Mouse (Mus musculus): ENCODE data around the gene Dram1. TPM values are rescaled to one million over a fixed set of nuclear protein-coding genes. Genes with fewer than 3 reads are reported as not detected.

Dram1 gene
- polyA plus RNA-seq, 1 experiment from 2014 or later: 0.62 TPM

DNA sequence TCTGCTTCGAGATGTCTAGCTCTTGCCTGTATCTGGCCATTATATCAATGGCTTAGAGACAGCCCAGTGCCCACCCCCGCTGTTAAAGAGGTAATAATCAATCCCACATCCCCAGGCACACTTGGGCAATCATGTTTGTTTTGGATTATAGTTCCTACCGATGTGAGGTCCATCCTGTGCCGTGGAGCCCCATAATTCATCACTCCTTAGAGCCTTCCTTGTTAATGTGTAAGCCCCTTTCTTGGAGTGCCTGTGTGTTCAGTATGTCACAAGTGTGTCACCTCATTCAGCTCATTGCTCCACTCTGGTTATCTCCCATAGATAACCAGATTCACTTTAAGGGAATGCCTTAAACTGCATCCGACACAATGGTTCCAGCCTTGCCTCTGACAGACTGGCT, 24.3 kb downstream of the Dram1 start:
- Histone ChIP-seq H3K27ac (replicated peaks; ENCODE audit: low read depth, low read length) (no peak overlapping the region), H3K9me3 (replicated peaks; ENCODE audit: control insufficient read depth, low read length) (no peaks in the 10 kb centered on the region), H3K4me1 (ENCODE audit: control insufficient read depth, insufficient read depth, low read length) (no peaks in the 10 kb centered on the region), H3K4me2 (ENCODE audit: low read depth, low read length) (no peak overlapping the region), H3K4me3 (ENCODE audit: low read depth, low read length) (no peak overlapping the region), H3K27me3 (ENCODE audit: control insufficient read depth, insufficient read depth, low read length) (peaks cover 5% of the 10 kb centered on the region; the same call in 1 of the 2 replicates), H3K36me3 (replicated peaks; ENCODE audit: control insufficient read depth, insufficient read depth, low read depth, low read length) (no peaks in the 10 kb centered on the region), H3K9ac (replicated peaks; ENCODE audit: low read length) (no peak overlapping the region)
- DNase-seq (ENCODE audit: low spot score) (no peak), ATAC-seq (replicated peaks; ENCODE audit: insufficient number of reproducible peaks, low FRiP score, low TSS enrichment, low read depth) (no peak)
- 86% methylated on average over 5 of the region's 5 CpGs for WGBS

- no peaks in the 10 kb centered on the region for H3K4me1 ChIP-seq (ENCODE audit: control insufficient read depth, insufficient read depth, low read length)
- ATAC-seq (replicated peaks; ENCODE audit: insufficient number of reproducible peaks, low FRiP score, low TSS enrichment, low read depth) (no peak), DNase-seq (ENCODE audit: low spot score) (no peak)
- H3K36me3 ChIP-seq (replicated peaks; ENCODE audit: control insufficient read depth, insufficient read depth, low read depth, low read length): no peaks in the 10 kb centered on the region
- no peaks in the 10 kb centered on the region for H3K9me3 ChIP-seq (replicated peaks; ENCODE audit: control insufficient read depth, low read length)
- peaks cover 2% of the 10 kb centered on the region; the same call in 1 of the 2 replicates for H3K27me3 ChIP-seq (ENCODE audit: control insufficient read depth, insufficient read depth, low read length)
- 93% methylated on average over 2 of the region's 2 CpGs for WGBS
- H3K4me3 ChIP-seq (ENCODE audit: low read depth, low read length): no peak overlapping the region
- H3K27ac ChIP-seq (replicated peaks; ENCODE audit: low read depth, low read length): no peak overlapping the region
- no peak overlapping the region for H3K4me2 ChIP-seq (ENCODE audit: low read depth, low read length)
- H3K9ac ChIP-seq (replicated peaks; ENCODE audit: low read length): no peak overlapping the region
Measured at GRCm38 (mm10) chr10:88352549-88352948, 26.3 kb downstream of the Dram1 start.

GRCm38 (mm10) chr10:88351411-88352103, 27.3 kb downstream of the Dram1 start:
- Histone ChIP-seq H3K27ac (replicated peaks; ENCODE audit: low read depth, low read length) (no peak overlapping the region), H3K27me3 (ENCODE audit: control insufficient read depth, insufficient read depth, low read length) (no peaks in the 10 kb centered on the region), H3K9me3 (replicated peaks; ENCODE audit: control insufficient read depth, low read length) (no peaks in the 10 kb centered on the region), H3K36me3 (replicated peaks; ENCODE audit: control insufficient read depth, insufficient read depth, low read depth, low read length) (no peaks in the 10 kb centered on the region), H3K4me3 (ENCODE audit: low read depth, low read length) (no peak overlapping the region), H3K4me2 (ENCODE audit: low read depth, low read length) (no peak overlapping the region), H3K4me1 (ENCODE audit: control insufficient read depth, insufficient read depth, low read length) (no peaks in the 10 kb centered on the region), H3K9ac (replicated peaks; ENCODE audit: low read length) (no peak overlapping the region)
- 65% methylated on average over 5 of the region's 5 CpGs for WGBS
- ATAC-seq (replicated peaks; ENCODE audit: insufficient number of reproducible peaks, low FRiP score, low TSS enrichment, low read depth) (no peak), DNase-seq (ENCODE audit: low spot score) (no peak)

DNA sequence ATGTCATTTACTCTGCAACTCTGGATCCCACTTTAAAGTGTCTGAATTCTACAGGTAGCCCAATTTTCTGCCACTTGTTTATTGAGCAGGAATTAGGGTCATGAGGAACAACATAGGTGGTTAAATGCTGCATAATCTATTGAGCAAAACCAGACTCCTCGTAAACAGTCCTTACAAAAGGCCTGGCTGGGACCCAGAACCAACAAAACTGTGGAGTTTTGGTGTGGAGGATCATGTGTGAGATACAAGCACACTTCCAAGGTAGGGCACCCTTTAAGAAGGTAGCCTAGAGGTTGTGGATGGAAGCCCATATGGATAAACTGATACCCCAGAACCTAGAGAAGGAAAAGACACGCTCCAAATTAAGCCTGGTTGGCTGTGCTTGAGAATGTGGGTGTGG, 28.2 kb downstream of the Dram1 start:
- WGBS: 73% methylated on average over 2 of the region's 2 CpGs
- Histone ChIP-seq H3K9ac (replicated peaks; ENCODE audit: low read length) (no peak overlapping the region), H3K4me1 (ENCODE audit: control insufficient read depth, insufficient read depth, low read length) (no peaks in the 10 kb centered on the region), H3K4me2 (ENCODE audit: low read depth, low read length) (no peak overlapping the region), H3K27ac (replicated peaks; ENCODE audit: low read depth, low read length) (no peak overlapping the region), H3K27me3 (ENCODE audit: control insufficient read depth, insufficient read depth, low read length) (no peaks in the 10 kb centered on the region), H3K36me3 (replicated peaks; ENCODE audit: control insufficient read depth, insufficient read depth, low read depth, low read length) (no peaks in the 10 kb centered on the region), H3K4me3 (ENCODE audit: low read depth, low read length) (no peak overlapping the region), H3K9me3 (replicated peaks; ENCODE audit: control insufficient read depth, low read length) (no peaks in the 10 kb centered on the region)
- no peak for DNase-seq (ENCODE audit: low spot score)
- ATAC-seq (replicated peaks; ENCODE audit: insufficient number of reproducible peaks, low FRiP score, low TSS enrichment, low read depth): no peak

GRCm38 (mm10) chr10:88349800-88350199, 29.1 kb downstream of the Dram1 start:
- Histone ChIP-seq H3K9me3 (replicated peaks; ENCODE audit: control insufficient read depth, low read length) (no peaks in the 10 kb centered on the region), H3K27ac (replicated peaks; ENCODE audit: low read depth, low read length) (no peak overlapping the region), H3K4me2 (ENCODE audit: low read depth, low read length) (no peak overlapping the region), H3K4me1 (ENCODE audit: control insufficient read depth, insufficient read depth, low read length) (no peaks in the 10 kb centered on the region), H3K36me3 (replicated peaks; ENCODE audit: control insufficient read depth, insufficient read depth, low read depth, low read length) (no peaks in the 10 kb centered on the region), H3K27me3 (ENCODE audit: control insufficient read depth, insufficient read depth, low read length) (no peaks in the 10 kb centered on the region), H3K9ac (replicated peaks; ENCODE audit: low read length) (no peak overlapping the region), H3K4me3 (ENCODE audit: low read depth, low read length) (no peak overlapping the region)
- 18% methylated on average over 8 of the region's 8 CpGs for WGBS
- no peak for DNase-seq (ENCODE audit: low spot score)
- no peak for ATAC-seq (replicated peaks; ENCODE audit: insufficient number of reproducible peaks, low FRiP score, low TSS enrichment, low read depth)

DNA sequence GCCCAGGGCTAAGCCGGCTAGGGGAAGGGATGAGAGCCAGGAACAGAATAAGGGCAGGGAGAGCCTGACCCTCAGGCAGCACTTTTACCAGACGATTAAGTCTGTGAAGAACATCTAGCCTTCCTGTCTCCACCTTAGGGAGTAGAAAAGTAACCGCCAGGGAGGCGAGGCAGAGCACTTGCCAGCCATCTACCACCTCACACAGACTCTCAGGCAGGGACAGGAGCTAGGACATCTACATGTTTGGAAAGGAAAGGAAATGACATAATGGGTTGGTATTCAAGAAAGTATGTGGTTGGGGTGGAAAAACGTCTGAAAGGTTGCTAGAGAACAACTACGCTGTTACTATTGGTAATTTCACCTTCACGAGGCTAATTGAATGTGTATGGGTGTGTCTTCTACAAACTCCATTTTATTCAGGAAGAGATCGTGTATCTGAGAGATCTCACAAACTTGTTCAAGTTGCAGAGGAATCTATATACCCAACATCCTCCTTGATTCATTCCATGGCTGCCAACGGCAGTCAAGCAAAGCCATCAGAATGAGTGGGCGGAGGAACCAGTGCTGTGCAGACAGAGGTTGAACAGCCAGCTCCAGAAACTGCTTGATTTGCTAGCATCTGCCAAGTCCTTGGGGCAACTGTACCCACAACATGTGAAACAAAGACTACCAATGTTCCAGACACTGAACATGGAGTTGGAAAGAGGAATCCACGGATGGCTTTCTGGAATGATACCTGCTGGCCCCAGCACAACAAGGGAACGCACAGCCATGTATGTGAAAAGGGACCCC, 32.2 kb downstream of the Dram1 start:
- H3K27me3 ChIP-seq (ENCODE audit: control insufficient read depth, insufficient read depth, low read length): no peaks in the 10 kb centered on the region
- 76% methylated on average over 12 of the region's 12 CpGs for WGBS
- ATAC-seq (replicated peaks; ENCODE audit: insufficient number of reproducible peaks, low FRiP score, low TSS enrichment, low read depth) (no peak), DNase-seq (ENCODE audit: low spot score) (no peak)
- H3K9me3 ChIP-seq (replicated peaks; ENCODE audit: control insufficient read depth, low read length): no peaks in the 10 kb centered on the region
- H3K36me3 ChIP-seq (replicated peaks; ENCODE audit: control insufficient read depth, insufficient read depth, low read depth, low read length): no peaks in the 10 kb centered on the region
- no peak overlapping the region for H3K27ac ChIP-seq (replicated peaks; ENCODE audit: low read depth, low read length)
- H3K4me2 ChIP-seq (ENCODE audit: low read depth, low read length): no peak overlapping the region
- H3K4me1 ChIP-seq (ENCODE audit: control insufficient read depth, insufficient read depth, low read length): no peaks in the 10 kb centered on the region
- no peak overlapping the region for H3K4me3 ChIP-seq (ENCODE audit: low read depth, low read length)
- no peak overlapping the region for H3K9ac ChIP-seq (replicated peaks; ENCODE audit: low read length)

- WGBS: 69% methylated on average over 11 of the region's 11 CpGs
Measured at GRCm38 (mm10) chr10:88345899-88346401, 32.9 kb downstream of the Dram1 start.

DNA sequence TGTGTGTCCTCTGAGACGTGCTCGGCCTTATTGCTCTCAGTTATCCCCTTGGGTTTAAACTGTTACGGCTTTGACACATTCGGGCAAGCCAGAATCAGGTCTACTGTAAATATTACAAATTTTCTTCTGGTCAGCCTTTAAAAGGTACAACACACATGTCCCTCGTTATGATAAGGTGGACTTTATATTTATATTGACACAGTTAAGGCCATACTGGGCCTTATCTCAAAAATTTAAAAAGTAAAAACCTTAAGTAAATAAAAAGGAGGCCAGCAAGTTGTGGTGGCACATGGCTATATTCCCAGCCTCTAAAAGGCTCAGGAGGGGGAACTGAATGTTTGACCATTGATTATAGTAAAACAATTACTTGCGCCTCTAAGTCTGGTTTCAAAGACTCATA, 37.5 kb downstream of the Dram1 start:
- Histone ChIP-seq H3K4me1 (ENCODE audit: control insufficient read depth, insufficient read depth, low read length) (no peaks in the 10 kb centered on the region), H3K9me3 (replicated peaks; ENCODE audit: control insufficient read depth, low read length) (no peaks in the 10 kb centered on the region), H3K4me3 (ENCODE audit: low read depth, low read length) (no peak overlapping the region), H3K9ac (replicated peaks; ENCODE audit: low read length) (no peak overlapping the region), H3K27me3 (ENCODE audit: control insufficient read depth, insufficient read depth, low read length) (no peaks in the 10 kb centered on the region), H3K4me2 (ENCODE audit: low read depth, low read length) (no peak overlapping the region), H3K27ac (replicated peaks; ENCODE audit: low read depth, low read length) (no peak overlapping the region), H3K36me3 (replicated peaks; ENCODE audit: control insufficient read depth, insufficient read depth, low read depth, low read length) (no peaks in the 10 kb centered on the region)
- DNase-seq (ENCODE audit: low spot score) (no peak), ATAC-seq (replicated peaks; ENCODE audit: insufficient number of reproducible peaks, low FRiP score, low TSS enrichment, low read depth) (no peak)
- WGBS: 83% methylated on average over 6 of the region's 6 CpGs

More at GRCm38 (mm10) chr10:88345899-88346401, 32.9 kb downstream of the Dram1 start:
- no peaks in the 10 kb centered on the region for H3K9me3 ChIP-seq (replicated peaks; ENCODE audit: control insufficient read depth, low read length)
- no peaks in the 10 kb centered on the region for H3K27me3 ChIP-seq (ENCODE audit: control insufficient read depth, insufficient read depth, low read length)
- H3K4me2 ChIP-seq (ENCODE audit: low read depth, low read length): no peak overlapping the region
- ATAC-seq (replicated peaks; ENCODE audit: insufficient number of reproducible peaks, low FRiP score, low TSS enrichment, low read depth) (no peak), DNase-seq (ENCODE audit: low spot score) (no peak)
- no peak overlapping the region for H3K4me3 ChIP-seq (ENCODE audit: low read depth, low read length)
- H3K4me1 ChIP-seq (ENCODE audit: control insufficient read depth, insufficient read depth, low read length): no peaks in the 10 kb centered on the region
- no peak overlapping the region for H3K9ac ChIP-seq (replicated peaks; ENCODE audit: low read length)
- H3K27ac ChIP-seq (replicated peaks; ENCODE audit: low read depth, low read length): no peak overlapping the region
- H3K36me3 ChIP-seq (replicated peaks; ENCODE audit: control insufficient read depth, insufficient read depth, low read depth, low read length): no peaks in the 10 kb centered on the region

Data from embryonic facial prominence, embryonic 11.5 days (tissue).